ENCODE assay signal across 10 mouse cellular contexts in the genomic region with DNA sequence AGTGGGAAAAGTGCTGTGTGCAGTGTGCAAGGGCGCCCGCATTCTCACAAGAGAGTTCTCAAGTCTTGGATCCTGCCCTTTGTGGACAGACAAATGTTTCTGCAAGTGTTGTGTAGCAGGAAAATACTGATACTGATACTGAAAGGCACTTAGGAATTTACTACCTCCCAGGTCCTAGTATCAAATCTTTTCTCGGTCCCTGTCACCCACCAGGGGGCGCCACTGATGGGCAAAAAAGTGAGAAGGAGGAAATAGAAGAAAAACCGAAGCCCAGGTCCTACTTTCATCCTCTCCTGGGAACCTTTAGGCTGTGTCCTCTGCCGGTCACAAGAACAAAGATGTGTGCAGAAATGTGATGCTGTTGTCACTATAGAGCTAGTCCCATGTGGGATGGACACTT. TPM values are rescaled to one million over a fixed set of nuclear protein-coding genes. Genes with fewer than 3 reads are reported as not detected.
DNase-seq lines count a peak whose midpoint lies in the region; ATAC-seq and TF ChIP-seq lines count a peak whose summit lies in the region.
"Had no signal": no experiment of that assay in that cellular context is flagged by ENCODE, and none has a peak within 500 bp of the region (broad histone marks: within the 10 kb centered on the region; RNA-seq: fewer than 3 reads in every experiment).

No protein-coding gene starts in this region.

- no peak overlapping the region for H3K4me2 ChIP-seq in hindbrain, postnatal 0 days (ENCODE audit: low read depth, low read length)
- H3K4me2 ChIP-seq in hindbrain, embryonic 12.5 days (replicated peaks) = no peak overlapping the region
- H3K4me2 ChIP-seq: embryonic facial prominence, embryonic 13.5 days; limb, embryonic 13.5 days had no signal

- no peaks in the 10 kb centered on the region for H3K36me3 ChIP-seq in hindbrain, postnatal 0 days (ENCODE audit: insufficient read depth, low read length)
- H3K36me3 ChIP-seq in hindbrain, embryonic 12.5 days = no peaks in the 10 kb centered on the region
- no peaks in the 10 kb centered on the region for H3K36me3 ChIP-seq in liver, adult 2 months (ENCODE audit: control insufficient read depth, insufficient read depth, low read length)
- H3K36me3 ChIP-seq: embryonic facial prominence, embryonic 13.5 days; limb, embryonic 13.5 days had no signal

- H3K9ac ChIP-seq in hindbrain, postnatal 0 days (replicated peaks; ENCODE audit: low read length) = no peak overlapping the region
- no peak overlapping the region for H3K9ac ChIP-seq in hindbrain, embryonic 12.5 days
- no peak overlapping the region for H3K9ac ChIP-seq in liver, adult 2 months (ENCODE audit: low read depth, low read length)
- H3K9ac ChIP-seq: embryonic facial prominence, embryonic 13.5 days; limb, embryonic 13.5 days had no signal

- TF ChIP-seq CTCF in hindbrain, postnatal 0 days (IDR thresholded peaks at IDR 0.05; ENCODE audit: low read depth) = peak; percentile 57
- peak; percentile 68 for TF ChIP-seq CTCF in liver, adult 2 months (IDR thresholded peaks at IDR 0.05; ENCODE audit: low read depth, low read length)

- H3K27ac ChIP-seq in hindbrain, postnatal 0 days = no peak overlapping the region
- no peak overlapping the region for H3K27ac ChIP-seq in hindbrain, embryonic 12.5 days
- no peak overlapping the region for H3K27ac ChIP-seq in liver, adult 2 months (replicated peaks; ENCODE audit: insufficient read depth, low read depth, low read length)
- H3K27ac ChIP-seq: embryonic facial prominence, embryonic 13.5 days; limb, embryonic 13.5 days had no signal

- no peaks in the 10 kb centered on the region for H3K79me2 ChIP-seq in liver, adult 2 months (ENCODE audit: control insufficient read depth, insufficient read depth, low read length)

- no peak for TF ChIP-seq POLR2A in liver, adult 2 months (IDR thresholded peaks at IDR 0.05; ENCODE audit: extremely low read depth, insufficient read depth, low read length)

- H3K4me1 ChIP-seq in hindbrain, postnatal 0 days (ENCODE audit: insufficient read depth, low read length) = no peaks in the 10 kb centered on the region
- no peaks in the 10 kb centered on the region for H3K4me1 ChIP-seq in hindbrain, embryonic 12.5 days
- H3K4me1 ChIP-seq in liver, adult 2 months (ENCODE audit: control insufficient read depth, insufficient read depth, low read length) = no peaks in the 10 kb centered on the region; the same call in none of the 2 replicates
- H3K4me1 ChIP-seq: embryonic facial prominence, embryonic 13.5 days had no signal

- H3K9me3 ChIP-seq in hindbrain, postnatal 0 days (ENCODE audit: low read length) = no peaks in the 10 kb centered on the region
- no peaks in the 10 kb centered on the region for H3K9me3 ChIP-seq in hindbrain, embryonic 12.5 days (replicated peaks)
- H3K9me3 ChIP-seq: embryonic facial prominence, embryonic 13.5 days had no signal

- H3K4me3 ChIP-seq in hindbrain, postnatal 0 days (ENCODE audit: low read length) = no peak overlapping the region
- H3K4me3 ChIP-seq in hindbrain, embryonic 12.5 days = no peak overlapping the region
- H3K4me3 ChIP-seq in liver, adult 2 months (ENCODE audit: insufficient read depth, low read depth, low read length) = no peak overlapping the region
- H3K4me3 ChIP-seq: embryonic facial prominence, embryonic 13.5 days; limb, embryonic 13.5 days had no signal

- no peak for ATAC-seq in hindbrain, postnatal 0 days
- ATAC-seq in hindbrain, embryonic 12.5 days (ENCODE audit: low FRiP score) = no peak

- intact Hi-C loops in gastrocnemius, postnatal 36 days (cut with DNase I) = no loop called here

- DNase-seq in hindbrain, postnatal 0 days (ENCODE audit: low spot score) = peak; percentile 21
- DNase-seq in ES-CJ7 (ENCODE audit: low read depth, low spot score) = peak; percentile 57
- peak; percentile 73 for DNase-seq in c-Kit-positive CD71-negative TER-119-negative erythroid progenitor cells, embryonic 14.5 days (ENCODE audit: low read depth)
- peak; percentile 45 to 53 for DNase-seq in gastrocnemius, postnatal 36 days
- peak; percentile 28 for DNase-seq in liver, adult 2 months (ENCODE audit: extremely low read depth, low read depth, low spot score)
- peak; percentile 69 for DNase-seq in right cerebral cortex, postnatal 4 days
- no peak for DNase-seq in ovary, adult 18-20 months (ENCODE audit: low spot score)

- 47% methylated on average over 6 of the region's 6 CpGs for WGBS in hindbrain, postnatal 0 days
- 42% methylated on average over 6 of the region's 6 CpGs for WGBS in hindbrain, embryonic 12.5 days
- 41% methylated on average over 6 of the region's 6 CpGs for WGBS in liver, adult 2 months

- H3K27me3 ChIP-seq in hindbrain, postnatal 0 days (ENCODE audit: insufficient read depth, low read length) = no peaks in the 10 kb centered on the region
- H3K27me3 ChIP-seq in hindbrain, embryonic 12.5 days = no peaks in the 10 kb centered on the region
- no peaks in the 10 kb centered on the region for H3K27me3 ChIP-seq in liver, adult 2 months (ENCODE audit: control insufficient read depth, insufficient read depth, low read length)
- H3K27me3 ChIP-seq: embryonic facial prominence, embryonic 13.5 days; limb, embryonic 13.5 days had no signal

RNA-seq across cellular contexts. Expression of gene Tm9sf2, which starts 27.4 kb away (rescaled TPM):
- 81.0 and 85.0 TPM in 2 replicates for total RNA-seq in hindbrain, postnatal 0 days (2014; rRNA removed)
- 105 and 112 TPM in 2 replicates for polyA plus RNA-seq in hindbrain, postnatal 0 days (2015; fragmentation: Nextera tagmentation; extraction: Ambion mirVana)
- 134 and 142 TPM in 2 replicates for polyA plus RNA-seq in hindbrain, embryonic 12.5 days (2016; fragmentation: Nextera tagmentation; extraction: Ambion mirVana)
- 10 to 100 TPM; 53.7 to 59.3 TPM for total RNA-seq in gastrocnemius, postnatal 36 days (2021)
- total RNA-seq in liver, adult 2 months (2014; rRNA removed) = 157 and 174 TPM in 2 replicates
- 132 and 152 TPM in 2 replicates for polyA plus RNA-seq in liver, adult 2 months (2012; rRNA removed)

RNA-seq across cellular contexts. Expression of gene Timm8a2, which starts 45.0 kb away (rescaled TPM):
- total RNA-seq in hindbrain, postnatal 0 days (2014; rRNA removed) = not detected in 2 replicates
- not detected in 2 replicates for polyA plus RNA-seq in hindbrain, postnatal 0 days (2015; fragmentation: Nextera tagmentation; extraction: Ambion mirVana)
- not detected in 2 replicates for polyA plus RNA-seq in hindbrain, embryonic 12.5 days (2016; fragmentation: Nextera tagmentation; extraction: Ambion mirVana)
- not detected for total RNA-seq in gastrocnemius, postnatal 36 days (2021)
- not detected in 2 replicates for total RNA-seq in liver, adult 2 months (2014; rRNA removed)
- not detected in 2 replicates for polyA plus RNA-seq in liver, adult 2 months (2012; rRNA removed)
- polyA plus RNA-seq: embryonic facial prominence, embryonic 13.5 days; limb, embryonic 13.5 days had no signal
